Mouse (Mus musculus) heart, adult 2 months (tissue): Measurements from ENCODE around the gene Coq5. TPM values are rescaled to one million over a fixed set of nuclear protein-coding genes. Genes with fewer than 3 reads are reported as not detected.

Experiments
- DNase-seq, 2 experiments: peaks; one replicate each; pipeline ENCODE4 v3.0.0; 2021
- H3K27ac ChIP-seq: fragments of 200-600 bp; 2 replicates; pipeline ENCODE4 v1.8.1; 2022
- H3K27me3 ChIP-seq: fragments of 200-500 bp; 2 replicates; pipeline ENCODE4 v1.6.1; 2012; ENCODE audit warnings: mild to moderate bottlenecking, low read length, inconsistent platforms, mixed read lengths; ENCODE audit not compliant: control insufficient read depth, insufficient read depth
- H3K36me3 ChIP-seq: fragments of 200-500 bp; 2 replicates; pipeline ENCODE4 v1.6.1; 2012; ENCODE audit warnings: low read length, inconsistent platforms; ENCODE audit not compliant: control insufficient read depth, insufficient read depth
- H3K4me1 ChIP-seq: fragments of 200-500 bp; 2 replicates; pipeline ENCODE4 v1.6.1; 2011; ENCODE audit warnings: low read length; ENCODE audit not compliant: control insufficient read depth, insufficient read depth
- H3K4me3 ChIP-seq: fragments of 200-600 bp; 2 replicates; pipeline ENCODE4 v1.8.1; 2022
- H3K79me2 ChIP-seq: fragments of 200-500 bp; replicated peaks from 2 replicates; pipeline ENCODE4 v1.6.1; 2012; ENCODE audit warnings: mild to moderate bottlenecking, inconsistent platforms, low read length, moderate library complexity, mixed read lengths; ENCODE audit not compliant: control insufficient read depth, insufficient read depth
- H3K9ac ChIP-seq: fragments of 200-500 bp; 2 replicates; pipeline ENCODE4 v1.6.1; 2012; ENCODE audit warnings: low read depth, mild to moderate bottlenecking, control low read depth, inconsistent platforms, low read length, mixed read lengths
- CTCF ChIP-seq: fragments of 200-600 bp; IDR thresholded peaks from 2 replicates; pipeline ENCODE4 v1.8.1; 2022; ENCODE audit warnings: antibody characterized with exemption, mild to moderate bottlenecking, moderate library complexity
- EP300 ChIP-seq: fragments of 200-500 bp; IDR thresholded peaks from 2 replicates; pipeline ENCODE4 v1.6.1; 2011; ENCODE audit warnings: low read depth, low read length, control low read depth; ENCODE audit not compliant: insufficient read depth
- POLR2A ChIP-seq: fragments of 200-500 bp; IDR thresholded peaks from 2 replicates; pipeline ENCODE4 v1.6.1; 2011; ENCODE audit warnings: mild to moderate bottlenecking, low read depth, low read length, control low read depth; ENCODE audit not compliant: insufficient read depth
- WGBS: fragments of 180-500 bp; shearing (Covaris S2); methylation state at CpG from one replicate; pipeline ENCODE4 v1.1.7; 2018; 5-methylcytosine and 5-hydroxymethylcytosine counted together
- intact Hi-C: fragments of 180-260 bp; cut with DNase I; formaldehyde crosslinking; loops from one replicate; pipeline ENCODE4 v1.15.1; 2025
- polyA plus RNA-seq: library from polyadenylated mRNA; depleted of rRNA; stranded (reverse); fragments of >200 nt; gene quantifications from 2 replicates; pipeline ENCODE4 v1.2.3, GENCODE M21; 2012
- total RNA-seq, 2 experiments: library from RNA; stranded (reverse); gene quantifications; 2 replicates each; pipeline ENCODE4 v1.2.3; 2021

The Coq5 gene
- total and polyA plus RNA-seq, 3 experiments: 57.1 to 146 (median 140) TPM

DNA sequence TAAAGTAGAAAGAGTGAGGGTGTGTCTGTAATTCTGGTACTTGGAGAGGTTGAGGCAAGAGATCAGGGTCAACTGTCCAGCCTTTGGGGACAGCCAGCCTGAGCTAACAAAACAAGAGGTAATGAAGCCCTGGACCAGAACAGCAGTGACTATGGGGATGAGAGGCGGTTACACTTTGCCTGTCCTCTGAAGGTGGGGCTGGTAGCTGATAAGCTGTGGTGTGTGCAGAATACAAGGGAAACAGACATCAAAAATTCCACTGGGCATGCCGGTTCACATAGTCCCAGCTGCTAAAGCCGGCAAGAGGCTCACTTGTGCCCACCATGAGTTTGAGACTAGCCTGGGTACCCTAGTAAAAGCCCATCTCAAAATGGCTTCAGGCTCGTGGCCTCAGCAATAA is 32.9 kb downstream of the Coq5 start:
- H3K36me3 ChIP-seq: no peaks in the 10 kb centered on the region
- DNase-seq: no peak
- H3K4me1 ChIP-seq: no peaks in the 10 kb centered on the region
- no peaks in the 10 kb centered on the region for H3K27me3 ChIP-seq
- no peaks in the 10 kb centered on the region for H3K79me2 ChIP-seq
- intact Hi-C loops: no loop called here
- TF ChIP-seq CTCF: no peak
- no peak for TF ChIP-seq EP300
- TF ChIP-seq POLR2A: no peak
- 59% methylated on average over 4 of the region's 4 CpGs for WGBS
- no peak overlapping the region for H3K27ac ChIP-seq
- H3K4me3 ChIP-seq: no peak overlapping the region
- no peak overlapping the region for H3K9ac ChIP-seq

GRCm38 (mm10) chr5:115312816-115313667 is 33.6 kb downstream of the Coq5 start:
- 49% methylated on average over 10 of the region's 10 CpGs for WGBS
- Histone ChIP-seq H3K79me2 (no peaks in the 10 kb centered on the region), H3K4me1 (no peaks in the 10 kb centered on the region), H3K9ac (no peak overlapping the region), H3K27me3 (no peaks in the 10 kb centered on the region), H3K27ac (no peak overlapping the region), H3K36me3 (no peaks in the 10 kb centered on the region), H3K4me3 (no peak overlapping the region)
- intact Hi-C loops: no loop called here
- TF ChIP-seq CTCF: no peak
- DNase-seq: no peak

GRCm38 (mm10) chr5:115313668-115313943 is 34.1 kb downstream of the Coq5 start:
- Histone ChIP-seq H3K4me3 (no peak overlapping the region), H3K27ac (no peak overlapping the region), H3K27me3 (no peaks in the 10 kb centered on the region), H3K79me2 (no peaks in the 10 kb centered on the region), H3K36me3 (no peaks in the 10 kb centered on the region), H3K9ac (no peak overlapping the region), H3K4me1 (no peaks in the 10 kb centered on the region)
- 48% methylated on average over 5 of the region's 5 CpGs for WGBS
- intact Hi-C loops: no loop called here
- TF ChIP-seq CTCF: no peak
- no peak for TF ChIP-seq EP300
- TF ChIP-seq POLR2A: no peak
- DNase-seq: no peak

GRCm38 (mm10) chr5:115316968-115317644 is 37.6 kb downstream of the Coq5 start:
- H3K27ac ChIP-seq: no peak overlapping the region
- no peaks in the 10 kb centered on the region for H3K4me1 ChIP-seq

DNA sequence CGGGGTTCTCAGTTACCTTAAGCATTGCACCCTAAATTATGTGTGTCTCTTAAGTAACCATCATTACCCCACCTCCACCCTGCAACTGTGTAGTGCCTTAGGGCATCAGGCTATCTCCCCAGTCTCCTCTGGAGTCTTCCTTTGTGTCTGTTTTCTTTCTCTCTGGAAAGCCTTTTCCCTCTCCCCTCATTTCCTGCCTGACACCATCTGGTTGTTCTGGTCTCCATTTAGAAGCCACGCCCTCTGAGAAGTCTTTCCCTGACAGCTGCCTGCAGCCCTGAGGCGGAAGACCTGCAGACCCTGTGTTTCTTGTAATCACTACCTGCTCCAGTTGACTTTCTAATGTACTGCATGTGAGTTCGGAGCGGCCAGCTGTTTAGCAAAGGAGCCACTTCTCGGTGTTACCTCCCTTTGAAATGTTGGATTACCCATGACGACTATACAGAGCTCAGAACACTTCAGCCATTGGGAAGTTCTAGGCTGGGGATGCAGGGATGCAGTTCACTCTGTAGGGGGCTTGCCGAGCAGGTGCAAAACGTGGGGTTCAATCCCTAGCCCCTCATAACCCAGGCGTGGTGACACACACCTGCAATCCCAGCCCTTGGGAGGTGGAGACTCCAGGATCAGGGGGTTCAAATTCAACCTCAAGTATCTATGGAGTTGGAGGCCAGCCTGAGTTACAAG is 38.3 kb downstream of the Coq5 start:
- Histone ChIP-seq H3K9ac (no peak overlapping the region), H3K36me3 (no peaks in the 10 kb centered on the region), H3K4me1 (no peaks in the 10 kb centered on the region), H3K27ac (no peak overlapping the region), H3K79me2 (no peaks in the 10 kb centered on the region), H3K4me3 (no peak overlapping the region), H3K27me3 (no peaks in the 10 kb centered on the region)
- 32% methylated on average over 10 of the region's 10 CpGs for WGBS
- TF ChIP-seq EP300 (no peak), POLR2A (no peak), CTCF (no peak)
- intact Hi-C loops: loop anchor here (2.0 kb wide), 1 partner anchor 17 kb away; the partner anchor contains the start of gene Dynll1
- DNase-seq: no peak

More at GRCm38 (mm10) chr5:115316968-115317644, 37.6 kb downstream of the Coq5 start:
- no peaks in the 10 kb centered on the region for H3K27me3 ChIP-seq
- no peak overlapping the region for H3K4me3 ChIP-seq
- H3K9ac ChIP-seq: no peak overlapping the region
- 33% methylated on average over 14 of the region's 14 CpGs for WGBS
- intact Hi-C loops: no loop called here
- no peak for TF ChIP-seq EP300
- TF ChIP-seq CTCF: no peak
- TF ChIP-seq POLR2A: no peak
- no peak for DNase-seq
- no peaks in the 10 kb centered on the region for H3K36me3 ChIP-seq
- no peaks in the 10 kb centered on the region for H3K79me2 ChIP-seq
